Mouse (Mus musculus) kidney, postnatal 25 days (tissue): ENCODE measurements at regions not wholly inside any gene's neighbourhood (a gene's known extent, or its start where the extent isn't known, plus 50 kb on each side); places are given as distances from the start of the nearest gene placed in this dataset.

Source experiments
- DNase-seq, 2 experiments: peaks; one replicate each; pipeline ENCODE4 v3.0.0; 2021; ENCODE audit warnings: mixed read lengths in 2 of 2

DNA sequence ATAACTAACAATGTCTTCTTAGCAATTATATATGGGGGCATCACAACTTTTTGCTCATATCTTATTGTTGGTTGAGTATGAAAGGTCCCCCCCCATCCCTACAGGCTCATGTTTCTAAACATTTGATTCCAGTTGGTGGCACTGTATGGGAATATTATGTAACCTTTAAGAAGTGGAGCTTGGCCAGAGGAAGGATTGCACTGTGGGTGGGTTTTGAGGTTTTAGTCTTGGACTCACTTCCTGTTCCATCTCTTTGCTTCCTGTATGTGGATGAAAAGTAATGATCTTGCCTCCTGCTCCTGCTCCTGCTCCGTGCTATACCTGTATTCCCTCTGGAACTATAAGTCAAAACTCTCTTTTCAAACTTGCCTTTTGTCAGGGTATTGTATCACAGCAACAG is 778.2 kb upstream of the Lrrc6 start:
- no peak for DNase-seq

DNA sequence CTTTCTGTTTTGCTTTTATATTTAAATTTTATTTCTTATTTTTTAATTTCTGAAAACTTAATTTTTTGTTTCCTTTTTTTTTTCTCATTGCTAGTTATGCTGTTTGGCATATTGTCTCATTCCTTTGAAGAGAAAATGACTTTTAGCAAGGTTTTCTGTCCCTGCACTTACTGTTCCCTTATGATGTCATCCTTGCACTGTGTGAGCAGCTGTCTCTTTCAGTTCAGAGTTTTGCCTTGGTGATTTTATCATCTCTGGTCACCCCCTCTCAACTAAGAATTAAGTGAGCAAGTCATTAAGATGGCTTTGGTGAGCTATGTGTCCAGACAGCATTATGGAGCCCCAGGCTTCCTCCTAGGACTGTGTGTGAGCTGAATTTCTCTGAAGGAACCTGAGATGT is 774.3 kb upstream of the Lrrc6 start:
- no peak for DNase-seq

DNA sequence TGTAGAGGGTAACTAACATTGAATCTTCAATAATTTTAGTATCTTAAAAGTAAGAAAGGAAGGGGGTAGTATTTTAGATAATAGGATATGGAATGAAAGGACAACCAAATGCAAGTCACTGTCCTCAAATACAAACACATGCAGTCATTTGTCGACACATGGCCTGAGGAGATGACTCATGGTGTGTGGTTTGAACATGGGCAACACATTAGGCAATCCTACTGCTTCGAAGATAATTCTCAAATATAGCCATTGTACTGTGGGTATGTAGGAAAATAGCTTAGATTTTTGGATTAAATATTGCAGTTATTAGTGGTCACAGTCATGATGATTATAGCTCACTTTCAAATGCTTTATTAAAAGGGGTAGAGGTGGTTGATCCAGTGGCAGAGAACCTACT is 771.7 kb upstream of the Lrrc6 start:
- no peak for DNase-seq

DNA sequence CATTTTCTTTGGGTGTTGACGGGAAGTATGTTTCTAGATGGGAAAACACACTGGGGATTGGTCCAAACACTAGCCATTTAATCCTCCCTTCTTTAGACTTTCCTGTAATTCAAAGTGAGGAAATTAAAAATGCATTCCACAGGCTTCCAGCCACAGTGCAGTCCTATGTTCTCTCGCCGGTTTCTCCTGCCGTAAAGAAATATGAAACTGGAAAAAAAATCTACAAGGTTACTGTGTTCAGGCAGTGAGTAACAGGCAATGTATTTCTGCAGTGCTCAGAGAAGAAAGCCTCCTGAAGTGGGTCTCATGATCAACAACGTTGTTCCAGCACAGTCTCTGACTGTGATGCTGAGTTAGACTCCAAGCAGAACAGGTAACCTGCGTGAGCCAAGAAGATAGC is 763.0 kb upstream of the Lrrc6 start:
- DNase-seq = no peak

DNA sequence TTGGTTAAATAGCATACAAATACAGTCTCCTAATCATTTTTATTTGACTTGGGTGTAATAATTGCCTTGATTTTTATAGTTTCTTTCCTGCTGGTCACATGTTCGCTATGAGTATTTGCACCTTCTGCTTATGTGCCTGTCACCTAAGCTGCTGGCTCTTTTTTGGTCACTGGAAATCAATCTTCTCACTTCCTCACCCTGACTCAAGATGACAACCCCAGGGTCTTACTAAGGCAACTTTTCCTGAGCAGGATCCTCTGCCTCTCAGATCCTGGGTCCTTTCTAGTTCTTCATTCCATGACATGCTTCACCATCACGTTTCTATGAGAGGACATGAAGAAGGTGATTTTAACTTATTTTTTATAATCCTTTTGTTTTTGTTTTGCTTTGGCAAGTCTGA is 762.6 kb upstream of the Lrrc6 start:
- no peak for DNase-seq

DNA sequence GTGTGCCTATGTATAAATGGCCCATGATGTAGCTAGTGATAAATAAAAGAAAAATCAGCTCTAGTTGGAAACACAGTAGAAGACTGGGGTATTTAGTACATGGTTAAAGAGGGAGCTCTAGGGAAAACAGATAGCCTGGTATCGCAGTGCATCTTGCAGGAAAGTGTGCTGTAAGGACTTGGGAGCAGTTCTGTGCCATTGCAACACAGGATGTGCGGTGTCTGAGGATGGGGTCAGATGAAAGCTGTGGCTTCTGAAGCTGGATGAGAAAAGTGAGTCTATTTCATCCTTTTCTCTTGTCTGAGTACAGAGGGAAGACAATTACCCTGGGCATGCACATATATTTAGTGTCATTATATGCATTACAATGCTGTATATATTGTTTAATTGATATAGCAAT is 761.6 kb upstream of the Lrrc6 start:
- no peak for DNase-seq

DNA sequence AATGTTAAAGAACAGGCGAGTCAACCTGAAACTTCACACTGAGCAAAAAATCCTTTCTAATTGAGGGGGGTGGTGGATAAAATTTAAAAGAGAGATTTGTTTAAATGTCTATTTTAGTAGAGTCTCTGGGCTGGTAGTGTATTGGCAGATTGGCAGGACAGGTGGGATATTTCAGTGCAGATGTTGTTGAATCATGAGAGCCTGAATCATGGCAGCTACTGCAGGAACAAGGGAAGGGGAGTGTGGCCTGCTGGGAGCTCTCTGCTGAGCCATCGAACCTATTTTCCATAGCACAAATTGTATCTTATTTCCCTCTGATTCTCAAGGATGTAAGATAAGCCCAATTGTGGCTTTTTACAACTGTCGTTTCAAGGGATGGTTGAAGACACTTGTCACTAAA is 760.0 kb upstream of the Lrrc6 start:
- DNase-seq = no peak

DNA sequence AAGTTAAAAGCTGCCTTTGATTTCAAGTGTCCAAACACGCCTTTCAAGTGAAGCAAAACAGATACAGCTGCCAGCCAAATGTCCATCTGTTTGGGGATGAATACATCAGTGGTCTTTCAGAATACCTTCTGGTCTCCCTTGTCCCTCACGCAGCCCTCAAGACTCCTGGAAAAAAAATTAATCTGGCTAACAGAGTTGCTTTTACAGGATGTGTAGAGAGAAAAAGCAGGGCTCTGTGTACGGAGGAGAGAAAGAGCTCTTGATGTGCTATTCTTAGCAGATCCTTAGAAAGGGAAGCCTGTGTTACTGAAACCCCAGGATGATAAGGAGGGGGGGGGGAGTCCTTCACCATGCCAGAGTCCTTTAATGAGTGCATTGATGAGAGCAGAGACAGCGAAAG is 748.4 kb upstream of the Lrrc6 start:
- DNase-seq = no peak

DNA sequence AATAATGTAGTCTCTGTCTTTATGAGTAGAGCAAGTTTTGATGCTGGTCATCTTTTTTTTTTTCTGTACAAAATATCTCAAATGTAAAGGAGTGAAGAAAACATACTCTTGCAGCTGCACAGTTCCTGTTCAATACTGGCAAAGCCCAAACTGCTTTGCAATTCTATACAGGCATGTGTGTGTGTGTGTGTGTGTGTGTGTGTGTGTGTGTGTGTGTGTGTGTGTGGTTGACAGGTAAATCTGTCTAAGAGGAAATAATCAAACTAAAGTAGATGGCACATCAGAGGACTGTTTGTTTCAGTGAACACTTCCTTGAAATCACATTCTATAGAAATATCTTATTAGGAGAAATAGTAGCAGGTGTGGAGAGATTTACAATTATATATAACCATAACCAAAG is 747.8 kb upstream of the Lrrc6 start:
- no peak for DNase-seq

DNA sequence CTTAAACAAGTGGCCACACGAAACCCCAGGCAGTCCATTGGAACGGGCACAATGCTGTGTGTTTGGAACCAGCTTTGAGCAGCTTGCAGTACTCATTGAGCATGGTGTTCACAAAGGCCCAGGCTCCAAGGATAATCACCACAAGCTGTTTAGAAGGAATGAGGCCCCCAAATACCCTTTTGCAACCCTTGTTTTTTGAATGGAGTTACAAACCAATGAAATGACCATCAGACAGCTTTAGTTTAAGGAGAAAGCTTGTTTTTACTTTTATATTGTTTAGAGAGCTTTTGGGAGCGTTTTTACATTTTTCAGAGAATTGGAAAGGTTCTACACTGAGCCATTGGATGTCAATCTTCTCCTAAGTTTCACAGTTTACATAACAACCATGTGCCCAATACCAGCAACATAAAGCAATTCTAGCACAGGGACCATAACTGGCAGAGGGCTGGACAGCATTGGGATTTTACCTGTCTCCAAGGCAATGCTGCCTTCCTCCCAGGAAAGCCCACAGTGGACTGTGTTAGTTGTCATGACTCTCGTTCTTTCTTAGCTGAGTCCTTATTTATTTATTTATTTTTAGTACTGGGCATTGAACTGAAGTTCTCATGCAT is 745.1 kb upstream of the Lrrc6 start:
- DNase-seq = no peak

DNA sequence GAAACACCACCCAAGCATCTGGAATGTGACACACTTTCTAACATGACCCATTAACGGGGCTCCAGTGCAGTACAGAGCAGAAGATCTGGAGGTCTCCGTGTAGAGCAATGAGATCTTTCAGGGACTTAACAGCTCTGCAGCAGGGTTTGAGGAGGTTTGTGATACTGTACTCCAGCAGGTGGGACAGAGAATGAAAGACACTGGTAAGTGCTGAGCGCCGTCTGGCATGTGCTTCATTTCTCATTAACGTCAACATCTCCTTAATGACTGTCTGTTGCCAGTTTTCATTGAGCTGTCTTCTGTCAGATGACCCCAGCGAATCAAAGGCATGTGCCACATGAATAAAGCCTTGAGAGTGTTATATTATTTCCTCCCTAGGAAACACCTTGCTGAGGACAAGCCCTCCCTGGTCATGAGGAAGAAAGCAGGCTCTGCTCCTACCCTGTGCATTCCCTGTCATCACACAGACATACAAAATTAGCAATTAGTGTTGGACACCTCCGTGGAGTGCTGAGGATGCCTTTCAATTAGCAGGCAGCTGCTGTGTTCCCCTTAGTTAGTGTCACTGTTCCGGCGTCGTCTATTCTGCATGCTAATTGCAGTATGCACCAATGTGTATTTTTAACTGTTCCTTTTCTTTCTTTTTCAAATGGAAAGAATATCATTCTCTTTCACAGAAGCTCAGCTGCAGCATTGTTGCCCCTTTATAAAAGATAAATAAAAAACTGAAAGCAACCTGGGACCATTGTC is 744.4 kb upstream of the Lrrc6 start:
- DNase-seq = no peak

DNA sequence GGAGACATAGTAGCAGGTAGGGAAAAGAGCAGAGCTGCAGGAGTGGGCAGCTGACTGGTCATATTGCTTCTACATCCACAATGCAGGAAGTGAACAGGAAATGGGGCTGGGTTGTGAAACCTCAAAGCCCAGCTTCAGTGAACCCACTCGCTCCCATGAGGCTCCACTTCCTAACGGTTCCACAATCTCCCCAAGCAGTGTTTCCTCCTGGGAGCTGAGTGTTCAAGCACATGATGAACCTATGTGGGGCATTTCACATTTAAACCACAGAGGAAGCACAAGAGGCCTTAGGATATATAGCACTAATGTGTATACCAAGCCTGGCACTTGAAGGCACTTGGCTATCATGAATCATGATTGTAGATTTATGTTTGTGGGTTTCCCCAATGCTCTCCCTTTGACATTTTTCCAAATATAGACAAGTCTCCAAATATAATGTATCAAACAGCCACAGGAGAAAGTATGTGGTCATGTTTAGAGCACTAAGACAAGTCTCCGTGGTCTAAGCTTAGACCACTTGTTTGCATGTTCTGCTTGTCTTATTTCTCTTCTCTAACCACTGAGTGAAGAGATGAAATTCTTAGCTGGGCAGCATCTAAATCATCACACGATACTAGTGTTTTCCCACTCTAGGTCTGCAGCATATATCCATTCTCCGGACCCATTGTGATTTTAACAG is 734.5 kb upstream of the Lrrc6 start:
- no peak for DNase-seq

DNA sequence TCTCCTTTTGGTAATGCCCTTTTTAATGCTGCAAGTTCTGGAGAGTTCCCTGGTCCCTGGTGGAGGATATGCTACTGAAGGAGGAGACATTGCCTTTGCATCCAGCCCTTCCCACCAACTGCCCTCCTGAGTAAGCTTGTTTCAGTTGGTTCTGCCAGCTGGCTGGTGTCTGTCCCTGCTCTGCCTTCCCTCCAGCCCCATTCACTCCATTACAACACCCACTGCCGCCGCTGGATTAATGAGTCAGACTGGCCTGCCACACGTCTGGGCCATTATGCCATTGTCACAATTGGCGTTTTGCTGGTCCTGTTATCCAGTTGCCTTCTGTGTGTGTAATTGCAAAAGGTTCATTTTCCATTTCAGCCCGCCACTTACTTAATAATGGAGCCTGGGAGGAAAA is 728.6 kb upstream of the Lrrc6 start:
- DNase-seq = no peak

DNA sequence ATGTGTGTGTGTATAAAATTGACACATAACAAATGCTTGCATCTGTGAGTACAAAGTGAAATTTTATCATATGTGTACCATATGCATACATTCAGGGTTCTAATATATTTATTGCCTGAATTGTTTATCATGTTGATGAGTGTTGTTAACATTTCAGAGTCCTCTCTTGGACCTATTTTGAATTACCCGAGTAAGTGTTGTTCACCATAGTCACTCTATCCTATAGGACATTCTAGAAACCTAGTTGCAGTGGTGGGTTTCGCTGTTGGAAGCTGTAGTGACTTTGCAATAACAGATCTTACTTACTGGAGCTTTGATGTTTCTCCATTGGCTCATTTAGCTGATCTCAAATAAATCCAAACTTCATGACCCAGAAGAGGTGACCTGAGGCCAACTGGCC is 727.9 kb upstream of the Lrrc6 start:
- no peak for DNase-seq

DNA sequence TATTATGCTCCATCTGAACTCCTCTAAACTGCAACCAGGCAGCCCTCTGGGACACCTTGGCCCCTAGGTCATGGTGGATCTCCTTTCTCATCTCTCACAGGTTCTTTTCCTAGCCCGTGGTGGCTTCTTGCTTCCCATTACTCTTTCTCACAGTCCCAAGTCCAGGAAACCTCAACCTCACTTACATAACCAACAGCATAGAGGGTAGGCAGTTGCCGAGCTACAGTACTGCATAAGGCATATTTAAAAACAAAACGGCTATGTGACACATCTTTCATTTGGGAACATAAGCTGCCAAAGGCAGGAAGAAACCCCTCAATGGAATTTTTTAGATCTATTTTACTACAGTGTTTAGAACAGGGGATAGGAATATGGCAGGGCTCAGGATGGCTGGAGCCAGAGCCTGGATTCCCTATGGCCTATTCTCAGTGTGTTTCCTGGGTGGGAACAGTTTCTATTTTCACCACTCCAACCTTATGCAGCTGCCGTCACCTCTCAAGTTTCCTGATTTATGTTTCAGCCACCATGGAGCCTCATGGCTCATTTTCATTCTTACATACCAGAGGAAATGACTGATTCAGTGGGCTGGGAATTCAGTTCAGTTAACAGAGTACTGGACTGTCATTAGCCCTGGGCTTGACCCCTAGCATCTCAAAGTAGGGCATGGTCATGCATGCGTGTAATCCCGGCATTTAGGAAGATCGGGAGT is 726.9 kb upstream of the Lrrc6 start:
- DNase-seq = no peak

DNA sequence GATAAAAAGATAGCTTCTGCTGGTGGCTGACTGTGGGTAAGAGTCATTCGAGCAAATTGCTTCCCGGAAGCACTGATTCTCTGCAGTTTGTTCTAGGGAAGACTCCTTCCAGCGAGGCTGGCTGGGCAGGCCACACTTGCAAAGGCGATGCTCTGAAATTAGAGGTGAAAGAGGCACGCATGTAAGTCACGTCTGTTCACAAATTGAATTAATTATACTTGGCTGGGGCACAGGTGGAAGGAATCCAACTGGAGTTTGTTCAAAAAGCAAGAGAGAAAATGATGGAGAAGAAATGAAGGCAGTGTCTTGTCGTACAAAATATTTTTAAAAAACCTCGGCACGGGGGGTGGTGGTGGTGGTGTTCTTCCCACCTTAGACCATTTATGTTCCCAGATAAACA is 726.2 kb upstream of the Lrrc6 start:
- no peak for DNase-seq
